Mouse (Mus musculus) urinary bladder, adult 2 months (tissue): ENCODE data around the gene Gm20388. TPM values are rescaled to one million over a fixed set of nuclear protein-coding genes. Genes with fewer than 3 reads are reported as not detected.

Experiments
- DNase-seq: peaks from one replicate; pipeline ENCODE4 v3.0.0; 2022; ENCODE audit warnings: low spot score
- polyA plus RNA-seq: library from polyadenylated mRNA; depleted of rRNA; stranded (reverse); fragments of >200 nt; gene quantifications from 2 replicates; pipeline ENCODE4 v1.2.3, GENCODE M21; 2012

Gm20388 gene
- polyA plus RNA-seq, 1 experiment, result 50.2 TPM

GRCm38 (mm10) chr8:122720070-122720729 lies 2809.6 kb downstream of the Gm20388 start:
- DNase-seq, result no peak

GRCm38 (mm10) chr8:122720811-122721640 lies 2810.4 kb downstream of the Gm20388 start:
- DNase-seq, result no peak

GRCm38 (mm10) chr8:122725187-122725586 lies 2814.5 kb downstream of the Gm20388 start:
- no peak for DNase-seq

GRCm38 (mm10) chr8:122726789-122727188 lies 2816.1 kb downstream of the Gm20388 start:
- DNase-seq, result no peak

GRCm38 (mm10) chr8:122727412-122727811 lies 2816.8 kb downstream of the Gm20388 start:
- no peak for DNase-seq

GRCm38 (mm10) chr8:122728630-122729029 lies 2818.0 kb downstream of the Gm20388 start:
- no peak for DNase-seq

GRCm38 (mm10) chr8:122735110-122735509 lies 2824.5 kb downstream of the Gm20388 start:
- no peak for DNase-seq

- DNase-seq, result no peak
Measured at GRCm38 (mm10) chr8:122735542-122736473, 2825.2 kb downstream of the Gm20388 start.

- no peak for DNase-seq
Measured at GRCm38 (mm10) chr8:122736623-122737022, 2826.0 kb downstream of the Gm20388 start.

- no peak for DNase-seq
Measured at GRCm38 (mm10) chr8:122737071-122737470, 2826.4 kb downstream of the Gm20388 start.

GRCm38 (mm10) chr8:122737886-122738285 lies 2827.2 kb downstream of the Gm20388 start:
- no peak for DNase-seq

- no peak for DNase-seq
Measured at GRCm38 (mm10) chr8:122739102-122739725, 2828.6 kb downstream of the Gm20388 start.

- DNase-seq, result no peak
Measured at GRCm38 (mm10) chr8:122742471-122742870, 2831.8 kb downstream of the Gm20388 start.

GRCm38 (mm10) chr8:122745022-122745749 lies 2834.5 kb downstream of the Gm20388 start:
- DNase-seq, result no peak

GRCm38 (mm10) chr8:122745750-122746275 lies 2835.2 kb downstream of the Gm20388 start:
- DNase-seq, result no peak

GRCm38 (mm10) chr8:122746439-122746838 lies 2835.8 kb downstream of the Gm20388 start:
- DNase-seq, result no peak

GRCm38 (mm10) chr8:122747825-122748224 lies 2837.2 kb downstream of the Gm20388 start:
- no peak for DNase-seq

- no peak for DNase-seq
Measured at GRCm38 (mm10) chr8:122749333-122749958, 2838.8 kb downstream of the Gm20388 start.

GRCm38 (mm10) chr8:122751342-122751741 lies 2840.7 kb downstream of the Gm20388 start:
- no peak for DNase-seq

GRCm38 (mm10) chr8:122752111-122752721 lies 2841.6 kb downstream of the Gm20388 start:
- no peak for DNase-seq
